Mouse (Mus musculus): ENCODE data around the gene Map7. TPM values are rescaled to one million over a fixed set of nuclear protein-coding genes. Genes with fewer than 3 reads are reported as not detected.

The Map7 gene
- polyA plus RNA-seq, 1 experiment, result 108 TPM

GRCm38 (mm10) chr10:20149121-20149834 lies 1.0 kb downstream of the Map7 start:
- Histone ChIP-seq H3K9ac (ENCODE audit: low read depth, poor library complexity, severe bottlenecking) (peak overlapping the region; percentile 91), H3K27ac (ENCODE audit: insufficient read depth, low read length) (peak overlapping the region; percentile 59)

GRCm38 (mm10) chr10:20149835-20150355 lies 1.6 kb downstream of the Map7 start:
- H3K4me1 ChIP-seq (ENCODE audit: control insufficient read depth, insufficient read depth, low read length), result peaks cover 5% of the 10 kb centered on the region
- no peaks in the 10 kb centered on the region for H3K36me3 ChIP-seq (ENCODE audit: control insufficient read depth, insufficient read depth, low read length, poor library complexity, severe bottlenecking)
- no peaks in the 10 kb centered on the region for H3K9me3 ChIP-seq (replicated peaks; ENCODE audit: control insufficient read depth, insufficient read depth, low read length, poor library complexity, severe bottlenecking)
- peak overlapping the region; percentile 91 for H3K9ac ChIP-seq (ENCODE audit: low read depth, poor library complexity, severe bottlenecking)
- peak overlapping the region; percentile 92 for H3K4me3 ChIP-seq (ENCODE audit: low read depth, low read length)
- peak overlapping the region; percentile 59 for H3K27ac ChIP-seq (ENCODE audit: insufficient read depth, low read length)
- no peaks in the 10 kb centered on the region for H3K27me3 ChIP-seq (ENCODE audit: control insufficient read depth, insufficient read depth, low read length, poor library complexity, severe bottlenecking)
- TF ChIP-seq EP300 (IDR thresholded peaks at IDR 0.05; ENCODE audit: insufficient read depth, low read depth, low read length), result no peak
- TF ChIP-seq CTCF (IDR thresholded peaks at IDR 0.05; ENCODE audit: low read depth, low read length), result no peak
- TF ChIP-seq POLR2A (IDR thresholded peaks at IDR 0.05; ENCODE audit: insufficient read depth, low read length), result no peak

More at GRCm38 (mm10) chr10:20149121-20149834, 1.0 kb downstream of the Map7 start:
- no peak for TF ChIP-seq CTCF (IDR thresholded peaks at IDR 0.05; ENCODE audit: low read depth, low read length)
- TF ChIP-seq POLR2A (IDR thresholded peaks at IDR 0.05; ENCODE audit: insufficient read depth, low read length), result no peak
- TF ChIP-seq EP300 (IDR thresholded peaks at IDR 0.05; ENCODE audit: insufficient read depth, low read depth, low read length), result no peak
- H3K4me3 ChIP-seq (ENCODE audit: low read depth, low read length), result peak overlapping the region; percentile 92
- no peaks in the 10 kb centered on the region for H3K27me3 ChIP-seq (ENCODE audit: control insufficient read depth, insufficient read depth, low read length, poor library complexity, severe bottlenecking)
- no peaks in the 10 kb centered on the region for H3K9me3 ChIP-seq (replicated peaks; ENCODE audit: control insufficient read depth, insufficient read depth, low read length, poor library complexity, severe bottlenecking)
- peaks cover 1% of the 10 kb centered on the region for H3K4me1 ChIP-seq (ENCODE audit: control insufficient read depth, insufficient read depth, low read length)
- H3K36me3 ChIP-seq (ENCODE audit: control insufficient read depth, insufficient read depth, low read length, poor library complexity, severe bottlenecking), result no peaks in the 10 kb centered on the region

- peaks cover 11% of the 10 kb centered on the region for H3K4me1 ChIP-seq (ENCODE audit: control insufficient read depth, insufficient read depth, low read length)
- H3K9ac ChIP-seq (ENCODE audit: low read depth, poor library complexity, severe bottlenecking), result no peak overlapping the region
- H3K9me3 ChIP-seq (replicated peaks; ENCODE audit: control insufficient read depth, insufficient read depth, low read length, poor library complexity, severe bottlenecking), result no peaks in the 10 kb centered on the region
- no peak overlapping the region for H3K27ac ChIP-seq (ENCODE audit: insufficient read depth, low read length)
- no peak for TF ChIP-seq CTCF (IDR thresholded peaks at IDR 0.05; ENCODE audit: low read depth, low read length)
- no peak for TF ChIP-seq EP300 (IDR thresholded peaks at IDR 0.05; ENCODE audit: insufficient read depth, low read depth, low read length)
- no peak for TF ChIP-seq POLR2A (IDR thresholded peaks at IDR 0.05; ENCODE audit: insufficient read depth, low read length)
- no peaks in the 10 kb centered on the region for H3K27me3 ChIP-seq (ENCODE audit: control insufficient read depth, insufficient read depth, low read length, poor library complexity, severe bottlenecking)
- no peak overlapping the region for H3K4me3 ChIP-seq (ENCODE audit: low read depth, low read length)
- no peaks in the 10 kb centered on the region for H3K36me3 ChIP-seq (ENCODE audit: control insufficient read depth, insufficient read depth, low read length, poor library complexity, severe bottlenecking)
These were observed 3.9 kb downstream of the Map7 start for GRCm38 (mm10) chr10:20152131-20152530.

GRCm38 (mm10) chr10:20153507-20153906 lies 5.2 kb downstream of the Map7 start:
- peak; percentile 98 for TF ChIP-seq EP300 (IDR thresholded peaks at IDR 0.05; ENCODE audit: insufficient read depth, low read depth, low read length)
- TF ChIP-seq CTCF (IDR thresholded peaks at IDR 0.05; ENCODE audit: low read depth, low read length), result no peak
- TF ChIP-seq POLR2A (IDR thresholded peaks at IDR 0.05; ENCODE audit: insufficient read depth, low read length), result no peak
- H3K4me1 ChIP-seq (ENCODE audit: control insufficient read depth, insufficient read depth, low read length), result peaks cover 13% of the 10 kb centered on the region
- H3K9me3 ChIP-seq (replicated peaks; ENCODE audit: control insufficient read depth, insufficient read depth, low read length, poor library complexity, severe bottlenecking), result no peaks in the 10 kb centered on the region
- no peaks in the 10 kb centered on the region for H3K27me3 ChIP-seq (ENCODE audit: control insufficient read depth, insufficient read depth, low read length, poor library complexity, severe bottlenecking)
- no peak overlapping the region for H3K9ac ChIP-seq (ENCODE audit: low read depth, poor library complexity, severe bottlenecking)
- no peaks in the 10 kb centered on the region for H3K36me3 ChIP-seq (ENCODE audit: control insufficient read depth, insufficient read depth, low read length, poor library complexity, severe bottlenecking)
- peak overlapping the region; percentile 19 for H3K4me3 ChIP-seq (ENCODE audit: low read depth, low read length)
- peak overlapping the region; percentile 95 for H3K27ac ChIP-seq (ENCODE audit: insufficient read depth, low read length)

GRCm38 (mm10) chr10:20155401-20155800 lies 7.1 kb downstream of the Map7 start:
- H3K4me1 ChIP-seq (ENCODE audit: control insufficient read depth, insufficient read depth, low read length), result peaks cover 16% of the 10 kb centered on the region
- no peaks in the 10 kb centered on the region for H3K27me3 ChIP-seq (ENCODE audit: control insufficient read depth, insufficient read depth, low read length, poor library complexity, severe bottlenecking)
- H3K36me3 ChIP-seq (ENCODE audit: control insufficient read depth, insufficient read depth, low read length, poor library complexity, severe bottlenecking), result 0 out of 2 replicates have a peak, but pooled peaks cover 3% of the 10 kb centered on the region

More at GRCm38 (mm10) chr10:20155401-20155800, 7.1 kb downstream of the Map7 start:
- Histone ChIP-seq H3K9ac (ENCODE audit: low read depth, poor library complexity, severe bottlenecking) (peak overlapping the region; percentile 43; the same call in 1 of the 2 replicates), H3K4me3 (ENCODE audit: low read depth, low read length) (peak overlapping the region; percentile 20; the same call in 1 of the 2 replicates), H3K27ac (ENCODE audit: insufficient read depth, low read length) (peak overlapping the region; percentile 30), H3K9me3 (replicated peaks; ENCODE audit: control insufficient read depth, insufficient read depth, low read length, poor library complexity, severe bottlenecking) (no peaks in the 10 kb centered on the region)
- TF ChIP-seq CTCF (IDR thresholded peaks at IDR 0.05; ENCODE audit: low read depth, low read length), result no peak
- TF ChIP-seq EP300 (IDR thresholded peaks at IDR 0.05; ENCODE audit: insufficient read depth, low read depth, low read length), result no peak
- no peak for TF ChIP-seq POLR2A (IDR thresholded peaks at IDR 0.05; ENCODE audit: insufficient read depth, low read length)
